Mouse (Mus musculus) kidney, embryonic 14.5 days (tissue): ENCODE results near the gene Isca2. TPM values are rescaled to one million over a fixed set of nuclear protein-coding genes. Genes with fewer than 3 reads are reported as not detected.

Experiments
- ATAC-seq: fragments of 200-750 bp; cut with Nextera tagmentation; 2 replicates; pipeline ENCODE4 v1.8.0; 2017; ENCODE audit warnings: moderate number of reproducible peaks, mild to moderate bottlenecking, moderate TSS enrichment, moderate library complexity; ENCODE audit not compliant: low FRiP score, low TSS enrichment
- H3K27ac ChIP-seq: fragments of 300-500 bp; sonication (generic); 2 replicates; pipeline ENCODE4 v1.5.1; 2014; ENCODE audit warnings: low read depth, mild to moderate bottlenecking, low read length, moderate library complexity, mixed read lengths
- H3K27me3 ChIP-seq: fragments of 300-500 bp; sonication (generic); 2 replicates; pipeline ENCODE4 v1.6.1; 2014; ENCODE audit warnings: mild to moderate bottlenecking, low read length; ENCODE audit not compliant: control insufficient read depth, insufficient read depth
- H3K36me3 ChIP-seq: fragments of 300-500 bp; sonication (generic); 2 replicates; pipeline ENCODE4 v1.6.1; 2014; ENCODE audit warnings: low read length, mixed read lengths; ENCODE audit not compliant: control insufficient read depth, insufficient read depth
- H3K4me1 ChIP-seq: fragments of 300-500 bp; sonication (generic); 2 replicates; pipeline ENCODE4 v1.6.1; 2014; ENCODE audit warnings: low read length, mixed read lengths; ENCODE audit not compliant: control insufficient read depth, insufficient read depth
- H3K4me2 ChIP-seq: fragments of 300-500 bp; sonication (generic); replicated peaks from 2 replicates; pipeline ENCODE4 v1.6.1; 2014; ENCODE audit warnings: low read depth, mild to moderate bottlenecking, low read length
- H3K4me3 ChIP-seq: fragments of 300-500 bp; sonication (generic); 2 replicates; pipeline ENCODE4 v1.5.1; 2014; ENCODE audit warnings: mild to moderate bottlenecking, low read length
- H3K9ac ChIP-seq: fragments of 300-500 bp; sonication (generic); 2 replicates; pipeline ENCODE4 v1.6.1; 2014; ENCODE audit warnings: low read depth, mild to moderate bottlenecking, low read length, moderate library complexity
- H3K9me3 ChIP-seq: fragments of 300-500 bp; sonication (generic); 2 replicates; pipeline ENCODE4 v1.6.1; 2016; ENCODE audit warnings: low read length; ENCODE audit not compliant: control insufficient read depth
- WGBS: fragments of 180-500 bp; shearing (Covaris S2); extraction: QIAGEN DNeasy Blood & Tissue Kit; methylation state at CpG from one replicate; pipeline ENCODE4 v1.1.7; 2014; 5-methylcytosine and 5-hydroxymethylcytosine counted together
- polyA plus RNA-seq: library from polyadenylated mRNA; unstranded; fragments of >200 nt; fragmentation: Nextera tagmentation; extraction: Ambion mirVana; gene quantifications from 2 replicates; pipeline ENCODE4 v1.2.1, GENCODE M21; 2014

Isca2 gene
- polyA plus RNA-seq, 1 experiment from 2014 or later: 138 TPM

GRCm38 (mm10) chr12:84786091-84786490 lies 13.0 kb downstream of the Isca2 start:
- H3K4me3 ChIP-seq: no peak overlapping the region
- H3K4me1 ChIP-seq: peaks cover 6% of the 10 kb centered on the region; the same call in 1 of the 2 replicates
- ATAC-seq: no peak
- WGBS: 84% methylated on average over 5 of the region's 5 CpGs
- no peaks in the 10 kb centered on the region for H3K36me3 ChIP-seq
- no peak overlapping the region for H3K27ac ChIP-seq
- no peak overlapping the region for H3K4me2 ChIP-seq
- H3K9ac ChIP-seq: no peak overlapping the region
- H3K9me3 ChIP-seq: no peaks in the 10 kb centered on the region
- no peaks in the 10 kb centered on the region for H3K27me3 ChIP-seq

- ATAC-seq: peak; percentile 77
- 20% methylated on average over 10 of the region's 10 CpGs for WGBS
- no peaks in the 10 kb centered on the region for H3K9me3 ChIP-seq
- no peak overlapping the region for H3K9ac ChIP-seq
- H3K4me3 ChIP-seq: no peak overlapping the region
- H3K4me1 ChIP-seq: no peaks in the 10 kb centered on the region
- H3K36me3 ChIP-seq: no peaks in the 10 kb centered on the region
- H3K27me3 ChIP-seq: 0 out of 2 replicates have a peak, but pooled peaks cover 3% of the 10 kb centered on the region
- H3K4me2 ChIP-seq: no peak overlapping the region
- H3K27ac ChIP-seq: no peak overlapping the region
Measured at GRCm38 (mm10) chr12:84790853-84791252, 17.8 kb downstream of the Isca2 start.

GRCm38 (mm10) chr12:84792629-84793028 lies 19.6 kb downstream of the Isca2 start:
- Histone ChIP-seq H3K9ac (no peak overlapping the region), H3K9me3 (no peaks in the 10 kb centered on the region), H3K4me3 (no peak overlapping the region), H3K36me3 (no peaks in the 10 kb centered on the region), H3K27me3 (0 out of 2 replicates have a peak, but pooled peaks cover 3% of the 10 kb centered on the region), H3K27ac (no peak overlapping the region), H3K4me1 (no peaks in the 10 kb centered on the region), H3K4me2 (no peak overlapping the region)
- no peak for ATAC-seq
- whole genome bisulfite sequencing: 60% methylated on average over 4 of the region's 4 CpGs

GRCm38 (mm10) chr12:84794647-84795046 lies 21.6 kb downstream of the Isca2 start:
- Histone ChIP-seq H3K4me2 (no peak overlapping the region), H3K9me3 (no peaks in the 10 kb centered on the region), H3K4me3 (no peak overlapping the region), H3K36me3 (no peaks in the 10 kb centered on the region), H3K4me1 (no peaks in the 10 kb centered on the region), H3K9ac (no peak overlapping the region), H3K27ac (no peak overlapping the region), H3K27me3 (0 out of 2 replicates have a peak, but pooled peaks cover 3% of the 10 kb centered on the region)
- ATAC-seq: no peak
- 91% methylated on average over 8 of the region's 8 CpGs for WGBS

GRCm38 (mm10) chr12:84799086-84799485 lies 26.0 kb downstream of the Isca2 start:
- 0 out of 2 replicates have a peak, but pooled peaks cover 3% of the 10 kb centered on the region for H3K27me3 ChIP-seq
- H3K36me3 ChIP-seq: no peaks in the 10 kb centered on the region
- 94% methylated on average over 13 of the region's 13 CpGs for WGBS
- no peak overlapping the region for H3K9ac ChIP-seq
- no peak overlapping the region for H3K4me2 ChIP-seq
- no peaks in the 10 kb centered on the region for H3K9me3 ChIP-seq
- ATAC-seq: no peak
- no peak overlapping the region for H3K27ac ChIP-seq
- H3K4me3 ChIP-seq: no peak overlapping the region
- no peaks in the 10 kb centered on the region for H3K4me1 ChIP-seq

- 58% methylated on average over 4 of the region's 4 CpGs for WGBS
- no peaks in the 10 kb centered on the region for H3K36me3 ChIP-seq
- H3K27me3 ChIP-seq: no peaks in the 10 kb centered on the region
- no peak overlapping the region for H3K4me2 ChIP-seq
- ATAC-seq: no peak
- no peak overlapping the region for H3K27ac ChIP-seq
- no peak overlapping the region for H3K9ac ChIP-seq
- H3K4me1 ChIP-seq: no peaks in the 10 kb centered on the region
- no peak overlapping the region for H3K4me3 ChIP-seq
- no peaks in the 10 kb centered on the region for H3K9me3 ChIP-seq
Measured at GRCm38 (mm10) chr12:84800419-84800818, 27.4 kb downstream of the Isca2 start.

- no peaks in the 10 kb centered on the region for H3K36me3 ChIP-seq
- H3K9me3 ChIP-seq: no peaks in the 10 kb centered on the region
- no peak overlapping the region for H3K4me3 ChIP-seq
- H3K27ac ChIP-seq: no peak overlapping the region
- no peak for ATAC-seq
- 84% methylated on average over 13 of the region's 13 CpGs for WGBS
- H3K27me3 ChIP-seq: no peaks in the 10 kb centered on the region
- peaks cover 11% of the 10 kb centered on the region; the same call in 1 of the 2 replicates for H3K4me1 ChIP-seq
- no peak overlapping the region for H3K4me2 ChIP-seq
- no peak overlapping the region for H3K9ac ChIP-seq
Measured at GRCm38 (mm10) chr12:84801532-84802110, 28.6 kb downstream of the Isca2 start.

- Histone ChIP-seq H3K4me3 (no peak overlapping the region), H3K9ac (no peak overlapping the region), H3K9me3 (no peaks in the 10 kb centered on the region), H3K4me1 (peaks cover 17% of the 10 kb centered on the region; the same call in 1 of the 2 replicates), H3K27me3 (no peaks in the 10 kb centered on the region), H3K36me3 (no peaks in the 10 kb centered on the region), H3K27ac (no peak overlapping the region), H3K4me2 (no peak overlapping the region)
- no peak for ATAC-seq
- 91% methylated on average over 3 of the region's 3 CpGs for WGBS
Measured at GRCm38 (mm10) chr12:84802625-84803024, 29.6 kb downstream of the Isca2 start.

- WGBS: 53% methylated on average over 9 of the region's 9 CpGs
- H3K27ac ChIP-seq: no peak overlapping the region
- peaks cover 17% of the 10 kb centered on the region; the same call in 1 of the 2 replicates for H3K4me1 ChIP-seq
- no peak overlapping the region for H3K4me2 ChIP-seq
- no peaks in the 10 kb centered on the region for H3K27me3 ChIP-seq
- no peaks in the 10 kb centered on the region for H3K9me3 ChIP-seq
- ATAC-seq: peak; percentile 73
- H3K9ac ChIP-seq: no peak overlapping the region
- no peaks in the 10 kb centered on the region for H3K36me3 ChIP-seq
- no peak overlapping the region for H3K4me3 ChIP-seq
Measured at GRCm38 (mm10) chr12:84805228-84805842, 32.3 kb downstream of the Isca2 start.
